Mouse (Mus musculus): ENCODE results near the gene Pink1.

Pink1 gene

DNA sequence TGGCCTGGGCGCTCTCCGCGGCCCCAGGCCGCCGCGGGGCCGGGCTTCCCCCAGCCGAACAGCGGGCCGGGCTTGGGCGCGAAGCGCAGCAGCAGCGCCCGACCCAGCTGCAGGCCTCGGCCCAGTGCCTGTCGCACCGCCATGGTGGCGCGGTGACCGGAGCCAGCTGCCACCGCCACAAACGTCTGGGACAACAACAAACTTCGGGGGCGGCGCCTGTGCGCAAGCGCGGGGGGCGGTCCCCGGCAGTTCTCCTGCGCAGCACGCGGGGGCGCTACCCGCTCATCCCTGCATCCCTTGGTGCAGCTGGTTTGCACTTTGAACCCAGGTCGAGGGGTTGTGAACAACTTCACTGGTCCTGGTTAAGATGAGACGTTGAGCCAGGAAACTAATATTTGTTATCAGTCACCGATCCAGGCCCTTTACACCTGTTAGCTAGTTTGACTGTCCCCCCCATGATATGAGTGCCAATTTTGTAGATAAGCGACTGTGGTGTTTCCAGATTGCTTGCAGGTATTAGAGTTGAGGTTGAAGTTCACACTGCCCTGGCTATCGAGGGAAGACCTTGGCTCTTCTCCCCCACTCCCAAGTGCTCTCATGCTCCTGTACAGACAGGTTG, at the start of gene Pink1:
TSS of gene Pink1 (minus strand) at position 231 of the 619 bp plus-strand sequence.
- peak; percentile 87 for DNase-seq (ENCODE audit: low spot score)

DNA sequence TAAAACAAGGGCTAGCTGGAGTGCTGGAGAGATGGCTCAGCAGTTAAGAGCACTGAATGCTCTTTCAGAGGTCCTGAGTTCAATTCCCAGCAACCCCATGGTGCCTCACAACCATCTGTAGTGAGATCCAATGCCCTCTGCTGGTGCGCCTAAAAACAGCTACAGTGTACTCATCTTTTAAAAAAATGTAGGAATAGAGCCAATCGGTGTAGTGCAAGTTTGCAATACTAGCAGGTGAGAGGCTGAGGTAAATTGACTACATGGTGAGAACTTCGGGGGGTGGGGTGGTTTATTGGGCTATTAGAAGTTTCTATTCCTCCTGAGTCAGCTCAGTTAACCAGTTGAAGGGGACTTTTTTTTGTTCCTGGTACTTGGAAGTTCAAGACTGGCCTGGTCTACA, 49.0 kb upstream of the Pink1 start:
- DNase-seq (ENCODE audit: low spot score) = no peak

- DNase-seq (ENCODE audit: low spot score) = no peak
Measured at GRCm38 (mm10) chr4:138370996-138371516, 44.9 kb upstream of the Pink1 start.

DNA sequence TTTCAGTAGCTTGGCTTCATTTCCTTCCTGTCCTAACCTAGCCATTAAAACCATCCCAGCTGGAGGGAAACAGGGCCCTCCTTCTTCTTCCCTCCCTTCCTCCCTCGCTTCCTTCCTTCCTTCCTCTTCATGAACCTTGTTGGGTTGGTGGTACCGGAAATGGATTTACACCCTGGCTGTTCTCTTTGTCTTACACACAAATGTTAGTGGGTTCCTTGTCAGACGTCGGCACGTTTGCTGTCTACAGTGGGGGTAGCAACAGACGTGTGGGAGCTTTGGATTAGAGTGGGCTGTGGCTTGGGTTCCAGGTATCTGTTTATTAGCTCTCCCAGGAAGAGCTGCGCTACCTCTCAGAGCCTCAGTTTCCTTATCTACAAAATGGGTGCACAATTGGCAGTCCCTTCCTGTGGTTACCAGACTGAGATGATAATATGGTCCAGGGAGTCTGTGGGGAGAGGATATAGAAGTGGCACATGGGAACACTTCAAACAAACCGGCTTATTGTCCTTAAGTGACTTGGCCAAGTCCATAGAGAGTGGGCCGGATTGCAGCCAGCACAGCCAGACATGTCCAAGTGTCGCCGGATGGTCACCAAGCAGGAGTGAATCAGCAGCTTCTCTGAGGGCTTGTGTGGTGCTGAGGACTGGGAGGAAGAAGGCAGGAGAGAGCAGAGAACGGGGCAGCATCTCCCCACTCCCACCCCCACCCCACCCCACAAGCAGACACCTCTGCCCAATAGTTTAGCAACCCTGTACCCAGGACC, 42.6 kb upstream of the Pink1 start:
- no peak for DNase-seq (ENCODE audit: low spot score)

- peak; percentile 58 for DNase-seq (ENCODE audit: low spot score)
Measured at GRCm38 (mm10) chr4:138367641-138368497, 41.8 kb upstream of the Pink1 start, which contains the start of gene Cda. Gene Cda, minus strand, starts transcription at chr4:138367992.

GRCm38 (mm10) chr4:138366561-138366960, 40.5 kb upstream of the Pink1 start:
- no peak for DNase-seq (ENCODE audit: low spot score)

- no peak for DNase-seq (ENCODE audit: low spot score)
Measured at GRCm38 (mm10) chr4:138363511-138363910, 37.4 kb upstream of the Pink1 start.

DNA sequence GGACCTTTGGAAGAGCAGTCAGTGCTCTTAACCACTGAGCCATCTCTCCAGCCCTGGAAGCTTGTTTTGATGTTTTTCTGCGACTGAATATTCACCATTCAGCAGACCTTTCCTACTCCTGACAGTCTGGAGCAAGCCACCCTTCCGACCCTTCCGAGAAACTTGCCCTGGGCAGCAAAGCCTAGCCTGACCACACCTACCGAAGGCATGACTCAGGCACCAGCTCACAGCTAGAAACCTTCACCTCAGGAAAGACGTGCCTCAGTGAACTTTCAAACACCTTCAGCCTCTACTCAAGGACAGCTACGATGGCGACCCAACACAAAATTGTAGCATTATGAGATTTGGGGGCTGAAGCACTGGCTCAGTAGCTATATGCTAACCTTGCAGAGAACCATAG, 36.8 kb upstream of the Pink1 start:
- no peak for DNase-seq (ENCODE audit: low spot score)

DNA sequence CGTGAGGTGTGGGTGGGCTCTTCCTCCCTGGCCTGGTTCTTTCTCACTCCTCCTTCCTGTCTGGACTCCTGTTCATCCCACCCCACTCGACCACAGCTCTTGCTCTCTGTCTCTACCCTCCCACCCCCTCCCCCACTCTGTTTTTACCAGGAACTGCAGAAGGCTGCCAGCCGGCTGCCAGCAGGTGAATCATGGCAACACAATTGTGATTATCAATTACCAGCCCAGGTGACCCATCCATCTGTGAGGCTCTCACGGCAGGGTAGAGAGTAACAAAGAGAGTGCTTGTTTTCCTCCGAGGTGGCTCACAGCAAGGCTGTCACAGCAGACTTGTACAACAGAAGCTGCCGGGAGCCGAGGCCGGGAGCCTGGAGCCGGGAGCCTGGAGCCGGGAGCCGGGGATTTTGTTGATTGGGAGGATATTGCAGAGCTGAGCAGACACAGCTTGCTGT, 35.3 kb upstream of the Pink1 start:
- no peak for DNase-seq (ENCODE audit: low spot score)

DNA sequence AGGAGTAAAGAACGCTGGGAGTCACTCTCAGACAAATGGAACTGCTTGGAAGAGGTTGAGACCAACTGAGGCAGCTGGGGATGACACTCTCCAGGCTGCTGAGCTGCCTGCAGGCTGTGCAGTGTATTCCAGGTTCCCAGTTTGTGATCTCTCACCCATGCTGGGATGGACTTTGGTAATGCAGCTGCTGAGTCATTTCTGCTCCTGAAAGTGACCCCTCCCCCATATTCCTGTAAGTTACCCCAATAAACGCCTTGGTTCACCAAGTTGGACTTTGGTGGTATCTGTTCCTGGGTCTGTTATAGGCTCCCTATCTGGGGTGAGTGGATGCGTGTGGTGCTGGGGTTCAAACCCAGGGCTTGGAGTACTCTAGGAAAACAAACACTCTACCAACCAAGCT, 32.1 kb upstream of the Pink1 start:
- no peak for DNase-seq (ENCODE audit: low spot score)

DNA sequence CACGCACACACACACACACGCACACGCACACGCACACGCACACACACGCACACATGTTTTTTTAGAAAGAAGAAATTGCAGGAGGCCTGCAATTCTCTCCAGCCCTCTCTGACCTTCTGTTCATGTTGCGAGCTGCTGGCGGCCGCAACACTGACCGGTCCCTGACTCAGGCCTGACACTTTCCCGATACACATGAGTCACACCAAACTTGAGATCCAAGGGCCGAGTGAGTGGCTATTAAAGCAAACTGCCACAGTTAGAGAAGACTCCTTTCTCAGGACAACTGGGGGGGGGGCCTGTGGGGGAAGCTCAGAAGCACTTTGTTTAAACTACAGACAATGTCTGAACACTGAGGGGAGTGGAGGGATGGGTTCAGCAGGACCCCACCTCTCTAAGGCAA, 30.4 kb upstream of the Pink1 start:
- no peak for DNase-seq (ENCODE audit: low spot score)

DNA sequence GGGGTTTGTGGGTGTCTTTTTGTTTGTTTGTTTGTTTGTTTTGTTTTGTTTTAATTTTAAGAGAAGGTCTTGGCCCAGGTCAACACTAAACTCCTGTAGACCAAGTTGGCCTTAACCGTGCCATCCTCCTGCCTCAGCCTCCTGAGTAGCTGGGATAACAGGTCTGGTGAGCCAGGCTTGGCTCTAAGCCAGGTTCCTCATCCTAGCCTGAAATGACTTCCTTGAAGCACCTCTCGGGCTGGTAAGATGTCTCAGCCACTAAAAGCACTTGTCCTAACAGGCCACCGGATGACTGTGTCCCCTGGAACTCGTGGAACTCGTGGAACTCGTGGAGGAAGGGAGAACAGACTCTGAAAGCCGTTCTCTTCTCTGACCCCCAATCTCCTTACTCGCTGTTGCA, 30.0 kb upstream of the Pink1 start:
- no peak for DNase-seq (ENCODE audit: low spot score)

DNA sequence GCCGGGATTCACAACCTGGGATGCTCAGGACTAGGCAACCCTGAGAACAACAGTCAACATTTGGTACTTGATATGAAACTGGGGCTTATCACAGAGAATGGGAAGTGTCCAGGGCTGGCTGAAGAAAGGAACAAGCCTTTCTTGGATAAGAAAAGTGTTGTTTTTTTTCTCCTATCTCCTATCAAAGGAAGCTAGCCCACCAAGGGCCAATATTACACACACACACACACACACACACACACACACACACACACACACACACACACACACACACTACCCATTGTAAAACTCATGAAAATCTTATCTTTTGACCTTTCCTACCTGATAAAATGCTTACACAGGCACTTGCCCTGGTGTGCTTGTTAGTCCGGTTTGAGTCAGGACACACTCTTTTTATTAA, 29.4 kb upstream of the Pink1 start:
- DNase-seq (ENCODE audit: low spot score) = no peak

GRCm38 (mm10) chr4:138353438-138354171, 27.5 kb upstream of the Pink1 start:
- DNase-seq (ENCODE audit: low spot score) = no peak

DNA sequence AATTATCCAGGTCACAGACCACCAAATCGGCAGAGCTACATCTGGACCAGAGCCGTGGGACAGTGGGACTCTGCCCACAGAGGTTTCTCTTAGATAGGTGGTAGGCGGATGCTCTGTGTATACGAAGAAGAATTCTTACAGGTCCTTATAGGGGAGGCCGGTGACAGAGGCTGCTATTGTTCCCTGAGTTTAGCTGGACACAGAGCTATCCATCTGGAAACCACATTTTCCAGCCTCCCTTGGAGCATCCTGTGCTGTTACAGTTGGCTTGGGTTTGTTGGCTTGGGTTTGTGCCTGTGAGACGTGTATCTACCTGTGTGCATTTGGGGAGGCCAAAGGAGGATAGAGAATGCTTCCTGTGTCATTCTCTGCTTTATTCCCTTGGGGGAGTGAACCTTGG, 26.6 kb upstream of the Pink1 start:
- DNase-seq (ENCODE audit: low spot score) = no peak

- no peak for DNase-seq (ENCODE audit: low spot score)
Measured at GRCm38 (mm10) chr4:138351821-138352220, 25.7 kb upstream of the Pink1 start.

DNA sequence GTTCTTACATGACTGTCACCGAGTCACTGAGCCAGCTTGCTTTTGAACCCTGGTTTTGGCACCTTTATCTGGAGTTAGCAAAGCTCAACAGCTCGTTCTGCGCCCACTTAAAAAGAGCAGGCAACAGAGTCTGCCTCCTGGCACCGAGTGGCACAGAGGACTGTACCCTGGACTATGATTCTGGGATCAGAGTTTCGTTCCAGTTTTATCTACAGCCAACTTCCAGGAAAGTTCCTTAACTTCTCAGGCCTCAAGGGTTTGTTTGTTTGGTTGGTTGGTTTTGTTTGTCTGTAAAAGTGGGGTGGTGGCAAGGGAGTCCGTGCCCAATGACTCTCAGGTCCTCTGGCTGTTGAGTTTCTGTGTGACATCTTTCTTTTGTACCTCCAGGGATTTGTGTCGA, 22.6 kb upstream of the Pink1 start:
- no peak for DNase-seq (ENCODE audit: low spot score)

GRCm38 (mm10) chr4:138347280-138347679, 21.2 kb upstream of the Pink1 start:
- no peak for DNase-seq (ENCODE audit: low spot score)

- DNase-seq (ENCODE audit: low spot score) = no peak
Measured at GRCm38 (mm10) chr4:138344891-138345545, 18.9 kb upstream of the Pink1 start.

GRCm38 (mm10) chr4:138343341-138343837, 17.3 kb upstream of the Pink1 start:
- DNase-seq (ENCODE audit: low spot score) = no peak

GRCm38 (mm10) chr4:138342778-138343177, 16.7 kb upstream of the Pink1 start:
- no peak for DNase-seq (ENCODE audit: low spot score)

All from ovary, postnatal 14 days (tissue).